Mouse (Mus musculus) retina, postnatal 1 day (tissue): Measurements from ENCODE around the gene Ndufa10.

Experiments
- DNase-seq: peaks from one replicate; pipeline ENCODE4 v3.0.0-alpha.2; 2012

Ndufa10 gene

GRCm38 (mm10) chr1:92430991-92431390 is 42.7 kb downstream of the Ndufa10 start:
- DNase-seq = no peak

GRCm38 (mm10) chr1:92424714-92425113 is 48.9 kb downstream of the Ndufa10 start:
- peak; percentile 34 for DNase-seq

GRCm38 (mm10) chr1:92405131-92405530 is 68.5 kb downstream of the Ndufa10 start:
- no peak for DNase-seq

- DNase-seq = no peak
Observed at GRCm38 (mm10) chr1:92400556-92400955, 73.1 kb downstream of the Ndufa10 start.

- no peak for DNase-seq
Observed at GRCm38 (mm10) chr1:92398601-92399000, 75.1 kb downstream of the Ndufa10 start.

- DNase-seq = peak; percentile 80
Observed at GRCm38 (mm10) chr1:92397511-92398051, 76.1 kb downstream of the Ndufa10 start.

- DNase-seq = no peak
Observed at GRCm38 (mm10) chr1:92394279-92394678, 79.4 kb downstream of the Ndufa10 start.

GRCm38 (mm10) chr1:92393166-92393565 is 80.5 kb downstream of the Ndufa10 start:
- no peak for DNase-seq
